Mouse (Mus musculus): ENCODE measurements around the gene Pdia6.

DNA sequence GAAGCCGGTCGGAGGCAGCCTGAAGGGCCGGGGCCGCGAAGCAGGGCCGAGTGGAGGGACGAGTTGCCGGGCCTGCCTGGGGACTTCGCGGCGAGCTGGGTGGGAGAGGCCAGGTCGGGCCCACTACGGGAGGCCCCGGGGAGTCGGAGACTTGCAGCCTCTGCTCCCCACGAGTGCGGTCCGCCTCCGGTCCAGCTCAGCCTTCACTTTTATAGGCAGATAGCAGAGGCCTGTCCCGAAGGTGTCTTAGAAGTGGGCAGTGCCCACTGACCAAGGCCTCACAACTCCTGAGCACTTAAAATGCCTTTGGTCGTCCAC, 287 bp downstream of the Pdia6 start:
- TF ChIP-seq POLR2A (IDR thresholded peaks at IDR 0.05; ENCODE audit: insufficient read depth, low read depth, low read length) (no peak), CTCF (IDR thresholded peaks at IDR 0.05) (no peak), EP300 (IDR thresholded peaks at IDR 0.05; ENCODE audit: insufficient read depth, low read depth, low read length) (no peak)
